Mouse (Mus musculus) B cell, adult 2 months (primary cell): ENCODE measurements around the gene Hoxa9.

Source experiments
- DNase-seq, 2 experiments: peaks; one replicate each; pipeline ENCODE4 v3.0.0; 2022

The Hoxa9 gene

GRCm38 (mm10) chr6:52203121-52203370 lies 27.8 kb downstream of the Hoxa9 start:
- no peak for DNase-seq

GRCm38 (mm10) chr6:52202362-52203120 lies 28.3 kb downstream of the Hoxa9 start:
- no peak for DNase-seq

GRCm38 (mm10) chr6:52201269-52201668 lies 29.6 kb downstream of the Hoxa9 start:
- DNase-seq, result no peak

- no peak for DNase-seq
Observed at GRCm38 (mm10) chr6:52200751-52201250, 30.1 kb downstream of the Hoxa9 start.

GRCm38 (mm10) chr6:52200073-52200750 lies 30.7 kb downstream of the Hoxa9 start:
- no peak for DNase-seq

- DNase-seq, result no peak
Observed at GRCm38 (mm10) chr6:52197271-52197670, 33.6 kb downstream of the Hoxa9 start.

- no peak for DNase-seq
Observed at GRCm38 (mm10) chr6:52196811-52197210, 34.1 kb downstream of the Hoxa9 start.

GRCm38 (mm10) chr6:52194690-52195089 lies 36.2 kb downstream of the Hoxa9 start:
- DNase-seq, result no peak

- DNase-seq, result peak; percentile 87 to 90
Observed at GRCm38 (mm10) chr6:52191860-52192550, 38.9 kb downstream of the Hoxa9 start.

GRCm38 (mm10) chr6:52190906-52191810 lies 39.7 kb downstream of the Hoxa9 start, which contains the start of gene Hoxa4:
TSS of gene Hoxa4 (minus strand) at chr6:52191753.
- DNase-seq, result peak in 1 of 2 experiments; percentile 27

GRCm38 (mm10) chr6:52190410-52190809 lies 40.5 kb downstream of the Hoxa9 start:
- DNase-seq, result no peak

- no peak for DNase-seq
Observed at GRCm38 (mm10) chr6:52189909-52190308, 41.0 kb downstream of the Hoxa9 start.

GRCm38 (mm10) chr6:52189172-52189591 lies 41.7 kb downstream of the Hoxa9 start:
- no peak for DNase-seq

GRCm38 (mm10) chr6:52186500-52186899 lies 44.4 kb downstream of the Hoxa9 start:
- no peak for DNase-seq

- DNase-seq, result no peak
Observed at GRCm38 (mm10) chr6:52185834-52186233, 45.1 kb downstream of the Hoxa9 start.

- no peak for DNase-seq
Observed at GRCm38 (mm10) chr6:52185222-52185621, 45.7 kb downstream of the Hoxa9 start.

GRCm38 (mm10) chr6:52184668-52185067 lies 46.2 kb downstream of the Hoxa9 start:
- no peak for DNase-seq

- no peak for DNase-seq
Observed at GRCm38 (mm10) chr6:52183311-52184080, 47.4 kb downstream of the Hoxa9 start.

GRCm38 (mm10) chr6:52182793-52183192 lies 48.1 kb downstream of the Hoxa9 start:
- DNase-seq, result no peak

GRCm38 (mm10) chr6:52182030-52182429 lies 48.9 kb downstream of the Hoxa9 start:
- DNase-seq, result no peak

- no peak for DNase-seq
Observed at GRCm38 (mm10) chr6:52180726-52181125, 50.2 kb downstream of the Hoxa9 start.

- DNase-seq, result no peak
Observed at GRCm38 (mm10) chr6:52180213-52180710, 50.6 kb downstream of the Hoxa9 start.
